Mouse (Mus musculus) brain, embryonic 18.5 days (tissue): ENCODE measurements around the gene Clec10a.

ENCODE experiments used
- DNase-seq: peaks from one replicate; pipeline ENCODE4 v3.0.0-alpha.2; 2012; ENCODE audit warnings: low read depth, low spot score

Gene Clec10a

GRCm38 (mm10) chr11:70216103-70216502 is 60.1 kb downstream of the Clec10a start:
- no peak for DNase-seq

GRCm38 (mm10) chr11:70218039-70218438 is 62.0 kb downstream of the Clec10a start:
- no peak for DNase-seq

GRCm38 (mm10) chr11:70218741-70219470 is 62.9 kb downstream of the Clec10a start:
- DNase-seq = no peak

GRCm38 (mm10) chr11:70219873-70220272 is 63.9 kb downstream of the Clec10a start:
- no peak for DNase-seq

GRCm38 (mm10) chr11:70220323-70220722 is 64.3 kb downstream of the Clec10a start:
- no peak for DNase-seq
